Mouse (Mus musculus): ENCODE data around the gene Toporsl. TPM values are rescaled to one million over a fixed set of nuclear protein-coding genes. Genes with fewer than 3 reads are reported as not detected.

The Toporsl gene
- polyA plus RNA-seq, 1 experiment, result not detected

DNA sequence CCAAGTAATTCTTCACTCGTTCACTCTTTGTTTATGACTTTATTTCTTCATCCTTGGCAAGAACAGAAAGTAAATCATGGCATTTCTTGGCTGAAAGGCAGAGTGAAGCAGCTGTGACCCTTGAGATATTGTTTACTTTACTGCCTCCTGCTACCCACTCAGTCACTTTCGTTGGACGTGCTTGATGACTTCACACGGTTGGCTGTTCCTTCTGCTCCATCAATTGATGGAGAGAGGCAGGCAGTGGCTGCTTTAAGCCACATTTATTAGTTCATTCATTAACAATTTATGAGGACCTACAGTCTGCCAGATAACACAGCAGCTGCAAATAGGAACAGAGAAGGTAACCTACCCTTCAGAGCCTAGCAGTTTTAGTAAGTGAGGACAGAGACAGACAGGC, 51.7 kb downstream of the Toporsl start:
- no peak overlapping the region for H3K4me3 ChIP-seq (ENCODE audit: insufficient read depth, low read length)
- no peak for TF ChIP-seq CTCF (IDR thresholded peaks at IDR 0.05; ENCODE audit: extremely low read depth, insufficient read depth, low read length)
- no peak overlapping the region for H3K27ac ChIP-seq (ENCODE audit: insufficient read depth, low read length)
- H3K4me1 ChIP-seq (ENCODE audit: control insufficient read depth, insufficient read depth, low read length), result no peaks in the 10 kb centered on the region

DNA sequence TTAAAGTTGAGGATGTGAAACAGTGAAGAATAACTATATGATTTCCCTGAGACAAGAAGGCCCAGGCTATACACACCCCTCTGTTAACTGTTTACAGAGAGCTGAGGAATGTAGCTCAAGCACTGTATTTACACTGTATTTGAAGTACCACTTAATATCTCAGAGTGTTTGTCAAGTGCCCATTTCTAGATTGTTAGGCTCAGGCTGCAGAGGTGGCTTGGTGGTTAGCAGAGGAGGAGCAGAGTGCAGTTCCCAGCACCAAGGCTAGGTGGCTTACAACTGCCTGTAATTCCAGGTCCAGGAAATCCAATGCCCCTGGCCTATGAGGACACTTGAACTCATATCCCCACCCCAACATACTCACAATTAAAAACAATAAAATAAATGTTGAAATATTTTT, 63.6 kb downstream of the Toporsl start:
- no peaks in the 10 kb centered on the region for H3K4me1 ChIP-seq (ENCODE audit: control insufficient read depth, insufficient read depth, low read length)
- H3K4me3 ChIP-seq (ENCODE audit: insufficient read depth, low read length), result no peak overlapping the region
- H3K27ac ChIP-seq (ENCODE audit: insufficient read depth, low read length), result no peak overlapping the region
- no peak for TF ChIP-seq POLR2A (IDR thresholded peaks at IDR 0.05; ENCODE audit: extremely low read depth, insufficient read depth, low read length)
- no peak for TF ChIP-seq CTCF (IDR thresholded peaks at IDR 0.05; ENCODE audit: extremely low read depth, insufficient read depth, low read length)

DNA sequence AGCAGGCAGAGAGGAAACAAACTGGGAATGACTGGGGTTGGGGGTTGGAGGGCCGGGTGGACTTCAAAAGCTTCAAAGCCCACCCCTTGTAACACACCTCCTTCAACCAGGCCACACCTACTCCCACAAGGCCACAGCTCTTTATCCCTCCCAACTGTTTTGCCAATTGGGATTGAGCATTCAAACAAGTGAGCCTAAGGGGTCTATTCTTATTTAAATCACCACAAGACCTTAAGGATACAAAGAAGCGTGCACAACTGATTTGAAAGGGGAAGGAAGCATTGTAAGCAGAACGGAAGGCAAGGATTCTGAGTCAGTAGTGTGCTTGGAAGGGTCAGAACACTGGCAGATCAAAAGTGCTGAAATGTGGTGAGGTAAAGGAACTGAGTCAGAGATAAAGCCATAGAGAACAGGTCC, 64.6 kb downstream of the Toporsl start:
- H3K27ac ChIP-seq (ENCODE audit: insufficient read depth, low read length), result no peak overlapping the region
- H3K4me1 ChIP-seq (ENCODE audit: control insufficient read depth, insufficient read depth, low read length), result no peaks in the 10 kb centered on the region
- TF ChIP-seq POLR2A (IDR thresholded peaks at IDR 0.05; ENCODE audit: extremely low read depth, insufficient read depth, low read length) (no peak), CTCF (IDR thresholded peaks at IDR 0.05; ENCODE audit: extremely low read depth, insufficient read depth, low read length) (no peak)
- H3K4me3 ChIP-seq (ENCODE audit: insufficient read depth, low read length), result no peak overlapping the region

DNA sequence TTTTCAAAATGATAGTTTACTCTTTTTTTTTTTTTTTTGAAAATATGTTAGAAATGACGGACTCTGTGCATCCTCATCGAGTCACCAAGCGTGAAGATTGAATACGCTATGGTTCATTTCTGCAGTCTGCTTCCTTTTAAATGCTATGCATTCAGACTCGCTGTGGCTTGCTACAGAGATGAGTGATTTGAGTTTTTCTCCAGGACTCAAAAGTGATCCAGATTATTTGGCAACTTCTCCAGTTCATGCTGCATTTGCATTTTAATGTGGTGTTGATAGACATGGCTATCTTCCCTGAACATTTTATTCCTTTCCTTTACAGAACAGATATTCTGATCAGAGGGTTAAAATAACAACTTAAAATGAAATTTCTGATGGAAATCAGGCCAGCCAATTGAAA, 65.2 kb downstream of the Toporsl start:
- Histone ChIP-seq H3K4me3 (ENCODE audit: insufficient read depth, low read length) (no peak overlapping the region), H3K27ac (ENCODE audit: insufficient read depth, low read length) (no peak overlapping the region), H3K4me1 (ENCODE audit: control insufficient read depth, insufficient read depth, low read length) (no peaks in the 10 kb centered on the region)
- TF ChIP-seq POLR2A (IDR thresholded peaks at IDR 0.05; ENCODE audit: extremely low read depth, insufficient read depth, low read length) (no peak), CTCF (IDR thresholded peaks at IDR 0.05; ENCODE audit: extremely low read depth, insufficient read depth, low read length) (no peak)

Other genes with a start within 250 kb of the Toporsl start
- 2.3 TPM in 2 replicates for gene Smc2, start 157.0 kb upstream of the Toporsl start, polyA plus RNA-seq (2012; rRNA removed)
- gene Vma21-ps, start 99.0 kb upstream of the Toporsl start, polyA plus RNA-seq (2012; rRNA removed), result 1.1 and 2.4 TPM in 2 replicates
- gene Olfr275, start 218.3 kb downstream of the Toporsl start, polyA plus RNA-seq (2012; rRNA removed), result not detected in 2 replicates

All from cortical plate, adult 2 months (tissue).